Mouse (Mus musculus): ENCODE measurements around the gene Trmt112.
"Not testable (repeated sequence)": the region's sequence is repeated elsewhere in the genome, so short reads cannot be mapped to it uniquely, and the experiment has no call there.

Gene Trmt112

DNA sequence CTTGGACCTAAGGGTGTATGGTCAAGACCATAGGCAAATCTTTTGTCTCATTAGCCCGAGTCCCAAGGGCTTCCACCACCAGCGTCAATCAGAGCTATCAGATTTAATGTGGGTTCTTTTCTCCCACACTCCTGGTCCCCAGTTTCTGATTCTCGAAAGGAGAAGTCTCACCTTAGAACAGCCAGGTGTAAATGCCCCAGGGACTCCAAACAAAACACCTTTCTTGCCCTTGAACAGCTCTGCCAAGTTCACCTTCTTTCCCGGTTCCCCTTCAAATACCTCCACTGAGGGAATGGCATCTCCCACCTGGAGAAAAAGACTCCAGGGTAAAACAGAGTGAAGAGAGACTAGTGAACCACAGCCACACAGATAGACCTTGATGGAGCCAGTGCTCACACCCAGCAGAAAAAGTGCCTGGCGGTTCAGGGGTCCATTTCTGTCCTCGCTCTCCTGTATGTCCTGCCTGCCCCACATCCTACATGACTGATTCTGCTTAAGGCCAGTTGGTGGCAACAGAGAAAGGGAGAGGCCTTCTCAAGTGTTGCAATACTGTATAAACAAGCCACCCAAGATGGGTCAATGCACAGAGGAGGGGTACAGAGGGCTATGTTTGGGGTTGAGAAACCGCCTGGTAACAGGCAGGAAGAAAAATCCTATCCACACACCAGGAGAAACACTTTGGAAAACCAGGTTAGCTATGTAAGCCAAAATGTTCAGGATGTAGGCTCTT is 1.5 kb upstream of the Trmt112 start:
- intact Hi-C loops (cut with DNase I), result no loop called here

DNA sequence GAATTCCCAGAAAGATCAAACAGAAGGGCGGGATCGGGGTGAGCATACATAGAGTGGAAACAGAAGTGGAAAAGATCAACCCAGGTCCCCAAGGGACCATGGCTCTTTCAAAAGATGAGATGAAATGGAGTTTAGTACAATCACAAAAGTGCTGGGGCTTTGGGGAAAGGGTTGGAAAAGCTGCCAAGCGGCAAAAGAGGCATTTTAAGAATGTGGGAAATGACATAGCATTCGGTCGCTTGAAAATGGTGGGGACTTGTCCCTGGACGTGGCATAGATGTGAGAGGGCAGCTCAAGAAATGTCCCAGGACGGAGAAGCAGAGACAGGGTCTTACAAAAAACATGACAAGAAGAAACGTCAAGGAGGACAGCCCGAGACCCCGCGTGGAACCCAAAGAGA is 477 bp upstream of the Trmt112 start:
- intact Hi-C loops (cut with DNase I), result no loop called here

DNA sequence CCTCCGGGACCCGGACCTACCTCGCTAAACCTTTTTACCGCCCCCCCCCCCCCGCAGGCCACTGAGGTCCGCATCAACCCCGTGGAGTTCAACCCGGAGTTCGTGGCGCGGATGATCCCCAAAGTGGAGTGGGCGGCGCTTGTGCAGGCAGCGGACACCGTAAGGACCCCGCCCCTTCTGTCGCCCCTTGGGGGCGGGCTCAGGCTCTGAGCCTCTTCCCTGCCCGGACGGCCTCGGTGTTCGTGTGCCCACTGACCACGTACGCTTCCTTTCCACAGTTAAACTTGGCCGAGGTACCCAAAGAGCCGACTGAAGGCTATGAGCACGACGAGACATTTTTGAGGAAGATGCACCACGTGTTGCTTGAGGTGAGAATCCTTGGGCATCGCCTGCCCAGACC is 808 bp downstream of the Trmt112 start:
- intact Hi-C loops (cut with DNase I), result not testable (repeated sequence)

DNA sequence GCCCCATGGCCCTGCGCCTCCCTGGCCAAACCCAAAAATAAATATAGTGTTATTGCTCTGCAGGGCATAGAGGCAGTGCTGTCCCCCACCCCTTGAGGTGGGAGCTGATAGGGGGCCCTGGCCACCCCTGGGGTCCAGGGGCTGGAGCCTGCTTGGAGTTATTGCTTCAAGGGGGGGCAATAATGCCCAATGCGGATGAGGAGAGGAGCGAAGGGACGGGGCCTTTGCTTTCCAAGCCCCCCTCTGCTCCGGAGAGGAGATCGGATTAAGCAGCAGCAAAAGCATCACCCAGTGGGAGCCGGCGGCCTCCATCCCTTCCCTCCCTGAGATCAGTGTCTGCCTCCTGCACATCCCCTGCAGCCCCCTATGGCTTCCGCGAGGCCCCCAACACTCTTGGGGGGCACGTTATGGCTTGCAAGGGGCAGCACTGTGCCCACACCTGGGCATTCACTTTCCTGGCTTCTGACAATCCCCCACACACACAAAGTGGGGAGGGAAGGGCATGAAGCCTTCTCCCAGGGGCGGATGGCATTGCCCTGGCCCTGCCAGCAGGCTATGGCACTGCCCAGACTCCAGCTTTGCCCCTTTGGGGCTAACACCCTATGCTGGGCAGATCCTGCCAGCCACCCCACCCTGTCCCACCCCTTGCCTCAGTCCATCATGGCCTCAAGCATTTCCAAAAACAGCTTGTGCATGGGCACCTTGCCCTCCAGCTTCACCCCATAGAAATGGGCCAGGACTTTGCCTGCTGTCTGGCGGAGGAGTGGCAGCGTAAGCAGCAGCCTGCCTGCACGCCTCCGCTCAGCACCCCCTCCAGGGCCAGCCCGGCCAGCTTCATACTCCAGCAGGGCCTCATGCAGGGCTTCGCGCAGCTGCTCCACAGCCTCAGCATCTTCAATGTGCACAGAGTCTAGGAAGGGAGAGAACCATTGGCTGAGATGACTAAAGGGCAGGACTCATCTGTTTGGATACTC is 1.9 kb downstream of the Trmt112 start:
- intact Hi-C loops (cut with DNase I), result no loop called here

DNA sequence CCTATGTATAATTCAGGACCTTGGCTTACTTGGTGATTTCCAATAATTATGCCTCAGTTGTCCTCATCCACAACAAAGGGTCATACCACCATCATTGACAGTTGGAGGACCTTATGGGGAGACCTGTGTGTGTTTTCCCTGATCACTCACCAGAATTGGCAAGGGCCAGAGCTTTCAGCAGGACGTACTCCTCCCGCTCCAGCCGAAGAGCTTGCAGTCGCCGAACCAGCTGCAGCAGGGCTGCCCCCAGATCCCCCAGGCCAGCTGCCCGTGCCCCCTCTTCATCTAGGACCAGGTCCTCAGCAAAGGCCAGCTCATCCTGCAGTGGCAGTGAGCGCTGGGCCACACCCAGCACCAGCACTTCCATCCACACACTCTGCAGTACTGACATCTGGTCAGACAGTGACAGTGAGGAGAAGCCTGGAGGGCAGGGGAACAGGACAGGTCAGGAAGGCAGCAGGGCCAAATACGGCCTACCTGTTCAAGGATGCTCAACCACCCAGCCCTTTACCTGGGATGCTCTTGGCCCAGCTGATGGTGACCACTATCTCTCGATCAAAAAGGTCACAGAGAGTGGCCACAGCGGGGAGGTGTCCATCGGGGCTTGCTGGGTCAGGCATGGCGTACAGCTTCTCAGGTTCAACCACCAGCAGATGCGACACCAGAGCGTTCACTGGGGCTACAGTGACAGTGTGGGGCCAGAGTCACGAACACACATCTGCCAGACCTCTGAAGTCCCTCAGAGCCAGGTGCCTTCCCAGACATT is 2.9 kb downstream of the Trmt112 start:
- intact Hi-C loops (cut with DNase I), result no loop called here

DNA sequence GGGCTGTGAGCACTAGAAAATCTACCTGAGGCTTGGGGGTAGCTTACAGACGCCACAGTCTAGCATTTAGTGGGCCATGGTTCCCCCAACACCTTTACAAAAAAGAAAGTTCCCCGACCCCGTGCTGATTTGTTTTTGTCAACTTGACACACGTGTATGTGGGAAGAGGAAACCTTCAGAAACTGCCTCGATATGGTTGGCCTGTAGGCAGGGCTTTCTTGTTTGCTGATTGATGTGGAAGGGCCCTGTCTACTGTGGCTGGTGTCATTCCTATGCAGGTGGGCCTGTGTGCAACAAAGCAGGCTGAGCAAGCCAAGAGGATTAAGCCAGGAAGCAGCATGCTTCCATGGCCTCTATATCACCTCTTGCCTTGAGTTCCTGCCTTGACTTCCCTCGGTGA is 3.5 kb downstream of the Trmt112 start:
- intact Hi-C loops (cut with DNase I), result no loop called here

DNA sequence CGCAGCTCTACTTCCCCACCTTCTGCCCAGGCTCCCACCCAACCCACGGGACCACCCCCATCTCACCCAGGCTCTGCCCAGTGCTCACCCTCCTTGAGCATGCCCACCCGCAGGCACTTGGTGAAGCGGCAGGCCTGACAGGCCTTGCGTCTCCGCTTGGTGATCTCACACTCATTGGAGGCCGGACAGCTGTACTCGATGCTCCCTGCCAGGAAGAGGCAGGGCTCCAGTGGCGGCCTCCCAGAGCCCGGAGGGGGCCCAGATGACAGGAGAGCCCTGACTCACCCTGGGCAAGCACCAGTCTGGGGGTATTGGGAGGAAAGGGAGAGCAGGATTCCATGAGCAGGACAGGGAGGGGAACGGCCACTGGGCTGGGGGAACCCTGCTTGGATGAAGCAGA is 4.5 kb downstream of the Trmt112 start:
- intact Hi-C loops (cut with DNase I), result no loop called here

DNA sequence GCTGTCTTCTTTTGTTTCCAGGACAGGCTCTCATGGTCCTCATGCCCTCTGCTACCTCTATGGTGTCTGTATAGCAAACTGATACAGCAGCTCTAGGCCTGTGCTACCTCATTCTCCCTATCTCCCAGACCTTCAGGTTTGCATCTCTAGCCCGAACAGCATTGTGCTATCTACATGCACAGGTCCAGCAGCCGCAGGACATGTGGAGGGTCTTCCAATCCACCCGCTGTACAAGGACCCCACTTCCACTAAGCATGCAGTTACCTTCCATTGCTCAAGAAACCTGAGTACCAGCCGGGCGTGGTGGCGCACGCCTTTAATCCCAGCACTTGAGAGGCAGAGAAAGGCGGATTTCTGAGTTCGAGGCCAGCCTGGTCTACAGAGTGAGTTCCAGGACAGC is 5.0 kb downstream of the Trmt112 start:
- intact Hi-C loops (cut with DNase I), result no loop called here

DNA sequence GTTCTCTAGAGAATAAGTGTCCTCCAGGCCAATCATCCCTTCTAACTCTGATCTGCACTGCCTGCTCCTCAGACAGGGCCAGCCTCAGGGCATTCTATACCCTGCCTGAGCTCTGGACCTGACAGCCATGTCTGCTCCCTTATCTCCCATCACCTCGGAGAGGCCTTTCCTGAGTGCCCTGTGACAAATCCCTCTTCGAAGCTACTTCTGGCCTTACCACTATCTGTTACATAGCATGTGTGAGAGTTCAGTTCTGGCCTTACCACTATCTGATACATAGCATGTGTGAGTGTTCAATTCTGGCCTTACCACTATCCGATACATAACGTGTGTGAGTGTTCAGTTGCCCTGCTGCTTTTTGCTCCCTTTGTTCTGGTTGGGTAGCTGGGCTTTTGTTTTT is 5.8 kb downstream of the Trmt112 start:
- intact Hi-C loops (cut with DNase I), result no loop called here

DNA sequence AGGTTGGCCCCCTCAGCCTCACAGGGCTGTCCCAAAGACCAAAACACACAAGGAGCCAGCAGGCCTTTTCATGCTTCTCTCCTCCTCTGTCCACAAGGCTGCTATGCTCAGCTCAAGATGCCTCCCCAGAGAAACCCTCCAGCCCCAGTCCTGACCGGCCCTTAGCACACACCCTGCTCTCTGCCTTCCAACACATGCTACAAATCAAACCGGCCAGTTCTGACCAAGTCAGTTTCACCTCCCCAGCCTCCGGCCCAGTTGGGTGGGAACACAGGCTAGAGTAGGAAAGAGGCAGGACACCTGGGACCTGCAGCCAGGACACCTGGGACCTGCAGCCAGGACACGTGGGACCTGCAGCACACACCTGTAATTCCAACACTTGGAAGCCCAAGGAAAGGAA is 7.0 kb downstream of the Trmt112 start:
- intact Hi-C loops (cut with DNase I), result no loop called here

DNA sequence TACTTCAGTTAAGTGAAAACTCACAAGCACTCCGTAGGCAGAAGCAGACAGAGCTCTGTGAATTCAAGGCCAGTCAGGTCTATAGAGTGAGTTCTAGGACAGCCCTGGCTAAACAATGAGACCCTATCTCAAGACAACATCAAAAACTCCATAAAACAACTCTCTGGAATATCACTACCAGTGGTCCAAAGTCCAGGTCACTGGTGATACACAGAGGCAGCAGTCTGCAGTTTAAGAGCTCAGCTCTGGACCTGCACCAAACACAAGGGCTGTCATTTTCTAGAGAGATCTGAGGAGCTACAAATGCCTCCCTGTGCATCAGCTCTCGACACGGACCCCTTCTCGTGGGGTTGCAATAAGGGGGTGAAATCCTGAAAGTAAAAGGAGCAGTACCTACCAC is 8.8 kb downstream of the Trmt112 start:
- intact Hi-C loops (cut with DNase I), result no loop called here

DNA sequence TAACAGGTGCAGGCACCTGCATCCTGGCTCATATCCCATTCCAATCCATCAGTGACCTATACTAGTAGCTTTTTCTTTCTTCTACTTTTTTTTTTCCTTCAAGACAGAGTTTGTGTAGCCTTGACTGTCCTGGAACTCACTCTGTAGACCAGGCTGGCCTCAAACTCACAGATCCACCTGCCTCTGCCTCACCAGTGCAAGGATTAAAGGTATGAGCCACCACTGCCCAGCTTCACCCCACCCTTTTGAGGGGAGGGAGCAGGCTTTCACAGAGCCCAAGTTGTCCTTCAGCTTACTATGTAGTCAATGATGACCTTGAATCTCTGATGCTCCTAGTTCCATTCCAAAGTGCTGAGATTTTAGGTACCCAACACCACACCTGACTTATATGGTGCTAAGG is 9.9 kb downstream of the Trmt112 start:
- intact Hi-C loops (cut with DNase I), result no loop called here

DNA sequence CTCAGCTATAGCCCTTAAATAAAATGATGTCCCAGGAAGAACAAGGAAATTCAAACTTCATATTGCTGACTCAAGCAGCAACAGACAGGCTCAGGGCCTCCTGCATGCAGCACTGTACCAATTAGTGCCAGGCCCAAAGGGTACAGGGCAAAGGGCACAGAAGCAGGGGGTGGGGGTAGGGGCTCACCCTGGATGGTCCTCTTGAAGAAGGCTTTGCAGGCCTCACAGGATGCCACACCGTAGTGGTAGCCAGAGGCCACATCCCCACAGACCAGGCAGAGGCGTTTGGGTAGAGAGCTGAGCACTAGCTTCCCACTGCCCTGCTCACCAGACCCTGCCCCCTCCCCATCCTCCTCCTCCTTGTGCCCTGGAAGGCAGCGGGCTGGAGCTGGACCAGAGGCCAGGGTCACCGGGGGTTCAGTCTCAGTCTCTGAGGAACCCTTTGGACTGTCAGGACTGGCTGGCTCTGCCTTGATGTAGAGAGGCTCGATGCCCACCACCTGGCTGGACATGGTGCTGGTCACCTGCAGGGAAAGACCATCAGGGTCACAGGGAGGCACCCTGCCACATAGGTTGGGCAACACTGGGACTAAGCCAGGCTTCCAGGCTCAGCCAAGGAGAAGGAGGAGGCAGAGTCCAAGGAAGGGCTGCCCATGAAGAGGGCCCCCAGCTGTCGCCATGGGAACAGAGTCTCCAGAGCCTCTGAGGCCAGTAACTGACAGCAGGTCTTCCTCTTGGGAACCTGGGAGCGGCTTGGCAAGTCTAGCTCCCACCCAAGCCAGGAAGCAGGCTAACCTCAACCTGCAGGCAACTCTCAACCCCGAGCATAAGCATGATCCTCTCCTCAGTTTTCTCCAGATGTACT is 10.6 kb downstream of the Trmt112 start:
- intact Hi-C loops (cut with DNase I), result no loop called here

DNA sequence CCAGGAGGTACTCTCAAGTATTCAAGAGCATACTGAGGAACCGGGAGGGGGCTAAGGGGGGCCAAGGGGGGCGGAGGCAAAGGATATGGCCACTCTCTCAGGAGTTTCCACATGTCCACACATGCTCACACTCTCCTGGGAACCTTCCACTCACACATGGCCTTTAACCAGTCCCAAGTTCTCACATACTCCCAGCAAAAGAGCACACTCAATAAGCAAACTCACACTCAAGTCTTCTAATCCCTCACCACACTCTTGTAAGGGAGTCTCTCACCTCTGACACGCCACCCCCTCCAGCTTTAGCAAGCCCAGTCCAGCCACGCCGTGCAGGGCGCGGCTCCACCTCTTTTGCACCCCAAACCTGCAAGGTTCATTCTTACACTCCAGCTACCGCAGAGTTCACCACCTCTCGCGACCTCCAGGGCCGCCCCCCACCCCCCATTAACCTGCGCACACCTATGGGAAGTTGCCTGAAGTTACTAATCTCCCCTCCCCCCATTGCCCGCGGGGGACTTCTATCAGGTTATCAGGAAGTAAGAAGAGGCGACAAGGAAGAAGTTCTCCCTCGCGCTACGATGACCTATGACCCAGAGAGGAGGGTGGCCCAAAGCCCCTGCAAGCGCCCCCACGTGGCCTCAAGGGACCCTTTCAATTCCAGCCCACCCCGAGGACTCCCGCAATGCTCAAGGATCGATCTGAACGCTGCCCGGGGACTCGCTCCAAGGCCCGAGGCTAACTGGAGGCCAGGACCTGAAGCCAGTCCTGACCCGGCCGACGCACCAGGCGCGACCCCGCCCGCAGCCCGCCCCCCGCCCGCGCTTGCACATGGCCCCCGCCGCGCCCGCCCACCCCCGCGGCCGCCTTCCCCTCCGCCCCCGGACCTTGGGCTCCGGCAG is 11.5 kb downstream of the Trmt112 start:
- intact Hi-C loops (cut with DNase I), result no loop called here

DNA sequence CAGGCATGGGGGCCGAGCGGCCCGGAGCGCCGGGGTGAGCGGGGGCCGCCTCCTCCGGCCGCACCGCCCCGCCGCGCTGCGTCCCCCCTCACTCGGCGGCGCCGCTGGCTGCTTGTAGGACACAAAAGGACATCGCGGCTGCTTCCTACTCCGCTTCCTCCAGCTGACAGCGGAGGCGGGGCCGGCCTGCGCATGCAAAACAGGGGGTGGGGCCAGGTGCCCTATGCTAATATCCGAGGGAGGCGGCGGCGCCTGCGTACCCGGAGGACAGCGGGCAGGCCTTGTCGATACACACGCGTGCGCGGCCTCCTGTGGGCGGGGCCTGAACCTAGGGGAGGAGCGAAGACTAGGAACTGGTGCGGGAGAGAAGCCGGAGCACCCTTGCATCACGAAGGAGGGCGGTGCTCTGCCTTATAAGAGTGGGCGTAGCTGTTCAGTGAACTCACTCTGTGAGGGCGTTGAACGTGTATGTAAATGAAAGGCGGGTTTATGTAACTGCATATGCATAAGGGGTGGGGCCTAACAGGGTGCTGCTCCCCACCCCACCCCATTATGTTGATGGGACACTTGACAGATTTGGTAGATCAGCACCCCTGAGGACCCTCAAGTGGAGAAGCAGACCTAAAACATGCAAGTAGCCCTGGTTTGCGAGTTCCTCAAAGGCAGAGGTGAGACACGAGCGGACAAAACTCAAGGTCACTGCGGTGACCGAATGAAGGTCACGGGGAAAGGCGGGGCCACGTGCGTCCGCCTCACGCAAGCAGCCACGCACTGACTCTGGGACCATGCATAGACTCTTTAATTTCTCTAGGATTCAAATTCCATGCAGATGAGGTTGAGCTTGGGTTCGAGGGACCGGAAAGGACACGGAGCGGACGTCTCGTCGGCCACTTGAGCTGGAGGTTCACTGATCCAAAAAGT is 12.4 kb downstream of the Trmt112 start, which contains the start of gene Esrra:
Esrra (minus strand) TSS at position 167 of the 921 bp plus-strand sequence.
- intact Hi-C loops (cut with DNase I), result no loop called here

DNA sequence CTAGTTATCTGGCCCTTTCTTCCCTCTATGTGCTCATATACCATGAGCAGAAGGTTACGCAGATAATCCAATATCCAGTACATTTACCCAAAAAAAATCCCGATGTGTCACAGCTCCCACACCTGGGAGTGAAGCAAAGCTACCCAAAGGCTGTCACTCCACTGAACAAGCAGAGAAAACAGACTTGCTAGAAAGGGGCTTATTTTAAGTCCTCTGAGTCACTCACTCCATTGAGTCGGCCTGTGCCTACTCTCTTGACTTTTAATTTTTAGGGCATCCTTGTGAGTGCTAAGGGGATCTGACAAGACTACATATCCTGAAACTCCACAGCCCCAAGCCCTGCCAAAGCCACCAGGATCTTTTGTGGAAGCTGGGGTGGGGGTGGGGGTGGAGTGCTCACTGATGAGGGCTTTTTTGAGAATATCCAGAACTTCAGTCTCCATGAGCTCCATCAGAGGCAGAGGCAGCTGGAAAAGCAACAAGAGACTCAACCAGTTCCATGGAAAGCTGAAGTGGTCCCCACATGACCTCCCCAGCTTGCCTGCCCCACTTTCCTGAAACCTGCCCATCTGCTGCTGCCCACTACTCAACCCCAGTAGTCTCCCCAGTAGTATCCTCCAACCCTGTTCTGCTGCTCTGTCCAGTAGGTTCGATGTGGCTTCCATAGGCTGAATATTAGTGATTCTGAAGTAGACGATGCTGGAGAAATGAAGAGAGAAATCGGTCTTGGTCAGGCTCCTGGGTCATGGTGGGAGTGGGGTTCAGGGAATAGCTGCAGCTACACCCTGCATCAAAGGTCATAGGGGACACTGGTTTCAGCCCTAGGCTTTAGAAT is 13.6 kb downstream of the Trmt112 start:
- intact Hi-C loops (cut with DNase I), result no loop called here

DNA sequence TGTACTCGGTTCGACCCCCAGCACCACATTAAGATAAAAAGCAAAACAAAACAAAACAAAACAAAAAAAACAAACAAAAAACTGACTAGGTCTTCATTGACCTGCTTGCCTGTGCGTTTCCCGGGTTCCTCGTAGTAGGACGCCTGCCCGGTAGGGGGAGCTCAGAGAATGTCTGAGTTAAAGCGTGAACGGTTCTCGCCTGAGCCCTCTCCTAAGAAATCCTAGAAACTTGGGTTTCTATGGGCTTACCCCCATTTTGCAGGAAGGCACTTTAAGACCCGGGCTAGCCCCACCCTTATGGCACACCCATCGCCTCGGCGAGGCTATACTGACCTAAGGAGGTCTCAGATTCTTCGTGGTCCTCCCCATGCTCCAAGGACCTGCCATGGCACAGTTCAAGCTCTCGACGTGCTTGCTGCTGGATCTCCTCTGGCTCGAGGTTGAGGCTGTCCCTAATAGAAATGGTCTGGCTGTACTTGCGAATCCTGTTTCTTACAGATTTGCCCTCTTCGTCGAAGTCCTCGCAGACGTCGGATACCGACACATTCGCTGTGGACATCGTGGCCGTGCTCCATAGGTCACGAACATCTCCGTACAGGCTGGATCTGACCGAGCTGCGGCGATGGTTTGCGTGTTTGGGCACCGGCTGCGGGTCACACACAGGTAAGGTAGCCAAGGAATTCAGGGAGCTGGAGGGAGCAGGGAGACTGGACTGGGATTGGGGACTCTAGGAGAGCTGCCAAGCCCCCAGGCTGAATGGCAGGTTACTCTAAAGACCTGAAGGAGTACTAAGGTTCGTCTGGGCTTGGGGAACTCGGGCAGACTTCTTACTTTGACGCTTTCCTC is 15.2 kb downstream of the Trmt112 start:
- intact Hi-C loops (cut with DNase I), result loop anchor here (5.0 kb wide), 1 partner anchor 48 kb away; the partner anchor contains the start of gene Ppp1r14b
